Mouse (Mus musculus) testis, adult 2 months (tissue): ENCODE results near the gene Olfr975. TPM values are rescaled to one million over a fixed set of nuclear protein-coding genes. Genes with fewer than 3 reads are reported as not detected.

Experiments
- H3K27ac ChIP-seq: fragments of 200-500 bp; 2 replicates; pipeline ENCODE4 v1.5.1; 2012; ENCODE audit warnings: low read depth, low read length; ENCODE audit not compliant: control insufficient read depth, insufficient read depth
- H3K27me3 ChIP-seq: fragments of 200-500 bp; 2 replicates; pipeline ENCODE4 v1.6.1; 2012; ENCODE audit warnings: mild to moderate bottlenecking, low read length, moderate library complexity; ENCODE audit not compliant: control insufficient read depth, insufficient read depth
- H3K36me3 ChIP-seq: fragments of 200-500 bp; 2 replicates; pipeline ENCODE4 v1.6.1; 2012; ENCODE audit warnings: mild to moderate bottlenecking, low read length; ENCODE audit not compliant: control insufficient read depth, insufficient read depth
- H3K4me1 ChIP-seq: fragments of 200-500 bp; 2 replicates; pipeline ENCODE4 v1.6.1; 2012; ENCODE audit warnings: low read length; ENCODE audit not compliant: control insufficient read depth, insufficient read depth
- H3K4me3 ChIP-seq: fragments of 200-500 bp; 2 replicates; pipeline ENCODE4 v1.5.1; 2012; ENCODE audit warnings: low read depth, mild to moderate bottlenecking, low read length, moderate library complexity, mixed read lengths; ENCODE audit not compliant: control insufficient read depth
- CTCF ChIP-seq: fragments of 200-500 bp; IDR thresholded peaks from 2 replicates; pipeline ENCODE4 v1.5.1; 2012; ENCODE audit warnings: low read depth, mild to moderate bottlenecking, inconsistent platforms, low read length, moderate library complexity; ENCODE audit not compliant: control insufficient read depth, insufficient read depth, insufficient replicate concordance
- POLR2A ChIP-seq: fragments of 200-500 bp; IDR thresholded peaks from 2 replicates; pipeline ENCODE4 v1.6.1; 2012; ENCODE audit warnings: low read depth, mild to moderate bottlenecking, inconsistent platforms, low read length, moderate library complexity; ENCODE audit not compliant: control insufficient read depth
- polyA plus RNA-seq: library from polyadenylated mRNA; depleted of rRNA; stranded (reverse); fragments of >200 nt; gene quantifications from 2 replicates; pipeline ENCODE4 v1.2.3, GENCODE M21; 2012; rRNA removed

Olfr975 gene
- polyA plus RNA-seq, 1 experiment: 0.79 TPM

GRCm38 (mm10) chr9:39907036-39907435 is 44.8 kb downstream of the Olfr975 start, which contains the start of gene Olfr229:
Gene Olfr229 (plus strand): TSS chr9:39907336.
- Histone ChIP-seq H3K27ac (no peak within 1 kb of the TSS), H3K36me3 (no peaks in the 10 kb centered on the region), H3K4me3 (no peak within 1 kb of the TSS), H3K27me3 (no peaks in the 10 kb centered on the region), H3K4me1 (no peaks in the 10 kb centered on the region)
- TF ChIP-seq POLR2A (no peak), CTCF (no peak)

- no peak overlapping the region for H3K27ac ChIP-seq
- no peak overlapping the region for H3K4me3 ChIP-seq
- TF ChIP-seq CTCF (no peak), POLR2A (no peak)
- H3K27me3 ChIP-seq: no peaks in the 10 kb centered on the region
- H3K4me1 ChIP-seq: no peaks in the 10 kb centered on the region
- H3K36me3 ChIP-seq: no peaks in the 10 kb centered on the region
Observed at GRCm38 (mm10) chr9:39905106-39905505, 46.7 kb downstream of the Olfr975 start.

Other genes starting within 250 kb of the Olfr975 start
- gene Olfr149, start 244.9 kb downstream of the Olfr975 start, polyA plus RNA-seq: not detected in 2 replicates
- not detected in 2 replicates for gene Olfr965, start 240.7 kb downstream of the Olfr975 start, polyA plus RNA-seq
- not detected in 2 replicates for gene Olfr150, start 221.1 kb downstream of the Olfr975 start, polyA plus RNA-seq
- gene Olfr967, start 205.8 kb downstream of the Olfr975 start, polyA plus RNA-seq: not detected in 2 replicates
- not detected in 2 replicates for gene Olfr968, start 168.8 kb downstream of the Olfr975 start, polyA plus RNA-seq
- gene Olfr969, start 161.1 kb downstream of the Olfr975 start, polyA plus RNA-seq: not detected in 2 replicates
- not detected in 2 replicates for gene Olfr970, start 143.2 kb downstream of the Olfr975 start, polyA plus RNA-seq
- not detected in 2 replicates for gene Olfr971, start 115.2 kb downstream of the Olfr975 start, polyA plus RNA-seq
- gene Olfr972, start 85.6 kb downstream of the Olfr975 start, polyA plus RNA-seq: not detected in 2 replicates
- not detected in 2 replicates for gene Olfr229, start 44.7 kb downstream of the Olfr975 start, polyA plus RNA-seq
- gene Olfr974, start 14.5 kb downstream of the Olfr975 start, polyA plus RNA-seq: not detected in 2 replicates
- gene Olfr976, start 9.1 kb upstream of the Olfr975 start, polyA plus RNA-seq: 0.52 and 0.57 TPM in 2 replicates
- gene Olfr978, start 40.1 kb upstream of the Olfr975 start, polyA plus RNA-seq: not detected in 2 replicates
- gene Olfr979, start 51.4 kb upstream of the Olfr975 start, polyA plus RNA-seq: 0.83 and 0.95 TPM in 2 replicates
- gene Olfr980, start 57.5 kb upstream of the Olfr975 start, polyA plus RNA-seq: 0.15 and 0.36 TPM in 2 replicates
- 0.11 TPM in 1 of 2 replicates, not detected in the other for gene Olfr981, start 69.4 kb upstream of the Olfr975 start, polyA plus RNA-seq
- not detected in 2 replicates for gene Olfr982, start 121.8 kb upstream of the Olfr975 start, polyA plus RNA-seq
- gene Olfr983, start 141.5 kb upstream of the Olfr975 start, polyA plus RNA-seq: not detected in 2 replicates
- not detected in 2 replicates for gene Olfr984, start 162.2 kb upstream of the Olfr975 start, polyA plus RNA-seq
- not detected in 2 replicates for gene Olfr985, start 178.1 kb upstream of the Olfr975 start, polyA plus RNA-seq
- 85.4 and 129 TPM in 2 replicates for gene Tmem225, start 196.1 kb upstream of the Olfr975 start, polyA plus RNA-seq
- not detected in 2 replicates for gene Olfr986, start 228.9 kb upstream of the Olfr975 start, polyA plus RNA-seq
- 3.4 and 3.9 TPM in 2 replicates for gene Zfp202, start 240.3 kb upstream of the Olfr975 start, polyA plus RNA-seq